Mouse (Mus musculus) Muller cell, postnatal 12 days (primary cell): ENCODE measurements around the gene Gm14412.
"Not testable (repeated sequence)": the region's sequence is repeated elsewhere in the genome, so short reads cannot be mapped to it uniquely, and the experiment has no call there.

Source experiments
- DNase-seq: peaks from one replicate; pipeline ENCODE4 v3.0.0-alpha.2; 2015; ENCODE audit errors: inconsistent ontology term

The Gm14412 gene

DNA sequence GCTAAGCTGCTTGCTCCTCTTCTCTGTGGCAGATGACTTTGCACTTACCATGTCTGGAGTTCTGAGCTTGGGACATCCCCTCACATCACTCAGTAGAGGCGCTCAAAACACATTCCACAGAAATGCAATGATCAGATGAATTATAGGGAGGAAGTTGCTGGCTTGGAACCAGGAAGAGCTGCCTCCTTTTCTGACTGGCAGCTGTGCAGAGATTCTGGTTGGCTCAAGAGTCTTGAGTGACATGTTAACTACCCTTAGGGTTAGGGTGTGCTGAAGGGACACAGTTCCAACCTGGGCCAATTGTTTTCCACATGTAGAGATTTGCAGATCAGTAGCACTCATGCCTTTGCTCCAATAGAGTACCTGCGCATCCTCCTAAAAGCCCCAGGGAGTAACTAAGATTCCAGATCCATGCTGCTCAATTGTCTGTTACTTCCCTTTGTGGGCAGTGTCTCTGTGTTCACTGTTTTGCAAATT lies at the start of gene Gm14412:
TSS of gene Gm14412 (minus strand) at position 51 of the 477 bp plus-strand sequence.
- not testable (repeated sequence) for DNase-seq

DNA sequence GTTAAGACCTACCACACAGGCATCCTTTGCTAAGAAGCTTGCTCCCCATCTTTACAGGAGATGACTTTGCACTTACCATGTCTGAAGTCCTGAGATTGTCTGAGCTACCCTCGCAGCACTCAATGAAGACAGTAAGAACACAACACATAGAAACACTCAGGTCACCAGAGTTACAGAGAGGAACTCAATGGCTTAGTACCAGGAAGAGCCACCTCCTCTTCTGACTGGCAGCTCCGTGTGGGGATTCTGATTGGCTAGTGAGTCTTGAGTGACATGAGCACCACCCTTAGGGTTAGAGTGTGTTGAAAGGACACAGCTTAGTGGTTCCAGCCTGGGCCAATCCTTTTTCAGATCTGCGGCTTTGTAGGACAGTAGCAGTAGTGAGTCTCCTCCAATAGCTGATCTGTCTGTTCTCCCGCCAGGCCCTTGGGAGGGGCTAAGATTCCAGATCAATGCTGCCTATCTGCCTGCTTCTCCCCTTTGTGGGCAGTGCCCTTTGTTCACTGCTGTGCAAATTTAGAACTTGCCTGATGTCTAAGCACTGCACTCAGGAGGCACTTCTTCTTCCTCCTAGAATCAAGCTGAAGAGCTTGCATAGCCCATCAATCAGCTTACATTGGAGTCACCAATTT lies 5.7 kb upstream of the Gm14412 start:
- not testable (repeated sequence) for DNase-seq

DNA sequence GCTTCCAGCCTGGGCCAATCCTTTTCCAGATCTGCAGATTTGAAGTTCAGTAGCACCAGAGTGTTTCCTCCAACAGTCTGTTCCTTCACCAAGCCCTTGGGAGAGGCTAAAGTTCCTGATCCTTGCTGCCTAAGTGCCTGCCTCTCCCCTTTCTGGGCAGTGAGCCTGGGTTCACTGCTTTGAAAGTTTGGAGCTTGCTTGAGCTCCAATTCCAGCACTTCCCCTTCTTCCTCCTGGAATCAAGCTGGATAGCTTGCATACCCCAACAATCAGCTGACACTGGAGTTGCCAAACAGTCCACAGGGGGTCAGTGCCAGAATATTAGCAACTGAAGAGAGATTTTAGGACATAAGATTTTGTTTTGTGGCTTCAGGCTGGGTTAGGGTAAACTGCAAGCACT lies 2.7 kb downstream of the Gm14412 start:
- DNase-seq, result peak; percentile 4

DNA sequence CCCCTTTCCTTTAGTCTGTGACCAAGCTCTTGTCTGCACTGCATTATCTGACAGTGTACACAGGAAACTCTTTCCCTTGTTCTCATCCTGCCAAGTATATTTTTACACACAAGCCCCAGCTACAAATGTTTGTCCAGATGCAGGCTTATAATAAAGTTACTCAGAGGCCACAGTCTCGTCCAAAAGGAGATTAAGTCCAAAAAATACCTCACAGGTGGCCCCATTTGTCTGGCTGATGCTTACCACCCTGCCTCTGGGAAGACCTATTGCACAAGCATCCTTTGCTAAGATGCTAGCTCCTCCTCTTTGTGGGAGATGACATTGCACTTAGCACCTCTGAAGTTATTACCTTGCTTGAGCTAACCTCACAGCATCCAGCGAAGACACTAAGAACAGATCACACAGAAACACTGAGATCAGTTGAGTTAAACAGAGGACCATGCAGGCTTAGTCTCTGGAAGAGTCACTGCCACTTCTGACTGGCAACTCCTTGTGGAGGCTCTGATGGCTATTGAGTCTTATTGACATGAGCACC lies 3.3 kb downstream of the Gm14412 start:
- not testable (repeated sequence) for DNase-seq

DNA sequence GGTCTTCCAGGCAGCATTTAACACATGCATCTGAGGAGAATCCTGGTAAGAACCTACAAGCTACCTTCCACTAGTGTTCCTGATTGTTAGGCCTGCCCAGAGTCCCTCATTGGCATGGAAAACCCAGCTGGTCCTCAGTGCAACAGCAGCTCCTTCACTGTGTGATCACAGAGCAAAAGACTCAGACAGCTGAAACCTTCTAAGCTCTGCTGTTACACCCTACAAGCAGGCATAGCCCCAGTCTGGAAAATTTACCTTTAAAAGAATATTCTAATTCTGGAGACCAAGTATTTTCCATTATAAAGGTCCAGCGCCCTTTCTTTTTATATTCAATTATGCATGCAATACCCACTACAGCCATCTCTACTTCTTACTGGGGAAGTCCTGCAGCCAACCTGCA lies 5.1 kb downstream of the Gm14412 start:
- no peak for DNase-seq

DNA sequence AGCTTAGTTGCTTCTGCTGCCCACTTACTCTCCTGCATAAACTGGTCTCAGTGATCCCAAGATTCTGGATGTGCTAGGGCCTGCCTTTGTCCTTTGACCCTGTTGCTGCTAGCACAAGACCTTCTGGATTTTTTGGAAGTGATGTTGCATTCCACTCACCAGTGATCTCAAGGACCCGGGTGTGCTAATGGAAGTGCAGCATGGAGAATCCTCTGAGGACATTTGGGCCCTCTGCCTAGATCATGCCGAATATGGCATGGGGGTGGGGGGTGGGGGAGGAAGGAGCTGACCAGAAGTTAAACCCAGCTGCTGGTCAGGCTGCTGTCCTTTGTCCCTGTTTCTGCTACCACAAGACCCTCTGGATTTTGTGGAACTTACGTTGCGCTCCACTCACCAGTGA lies 14.5 kb downstream of the Gm14412 start:
- not testable (repeated sequence) for DNase-seq

DNA sequence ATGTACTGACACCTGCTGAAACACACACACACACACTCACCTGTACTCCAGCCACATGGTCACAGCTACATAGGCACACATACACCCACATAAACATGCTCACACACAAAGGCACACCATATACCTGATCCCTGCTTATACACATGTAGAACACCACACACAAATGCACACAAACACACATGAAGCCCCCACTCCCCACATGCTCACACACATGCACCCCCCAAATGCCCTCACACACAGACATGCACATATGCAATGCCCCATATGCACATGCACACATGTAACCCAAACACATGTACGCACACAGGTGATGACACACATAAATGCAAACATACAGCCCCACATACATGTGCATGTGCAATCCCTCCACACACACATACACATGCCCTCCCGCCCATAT lies 19.1 kb downstream of the Gm14412 start:
- DNase-seq, result not testable (repeated sequence)

DNA sequence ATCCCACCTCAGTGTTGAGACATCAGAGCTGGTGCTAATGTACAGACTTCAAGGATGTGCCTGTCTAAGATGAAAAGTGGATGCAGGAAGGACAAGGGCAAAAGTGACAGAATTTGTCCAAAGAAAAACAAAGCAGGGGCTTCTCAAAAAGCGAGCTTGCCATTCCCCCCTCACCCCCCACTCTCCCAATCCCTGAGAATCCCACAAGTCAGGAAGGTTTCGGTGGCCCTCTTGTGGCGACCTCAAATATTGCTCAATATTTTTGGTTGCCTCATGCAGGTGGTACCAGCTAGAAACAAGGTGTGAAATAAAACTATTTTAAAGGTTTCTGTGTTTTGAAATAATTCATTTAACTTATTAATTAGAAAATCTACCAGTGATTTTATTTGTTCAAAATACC lies 40.4 kb downstream of the Gm14412 start:
- DNase-seq, result not testable (repeated sequence)

DNA sequence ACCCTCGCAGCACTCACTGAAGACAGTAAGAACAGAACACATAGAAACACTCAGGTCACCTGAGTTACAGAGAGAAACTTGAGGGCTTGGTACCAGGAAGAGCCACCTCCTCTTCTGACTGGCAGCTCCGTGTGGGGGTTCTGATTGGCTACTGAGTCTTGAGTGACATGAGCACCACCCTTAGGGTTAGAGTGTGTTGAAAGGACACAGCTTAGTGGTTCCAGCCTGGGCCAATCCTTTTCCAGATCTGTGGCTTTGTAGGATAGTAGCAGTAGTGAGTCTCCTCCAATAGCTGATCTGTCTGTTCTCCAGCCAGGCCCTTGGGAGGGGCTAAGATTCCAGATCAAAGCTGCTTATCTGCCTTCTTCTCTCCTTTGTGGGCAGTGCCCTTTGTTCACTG lies 46.4 kb downstream of the Gm14412 start:
- not testable (repeated sequence) for DNase-seq

DNA sequence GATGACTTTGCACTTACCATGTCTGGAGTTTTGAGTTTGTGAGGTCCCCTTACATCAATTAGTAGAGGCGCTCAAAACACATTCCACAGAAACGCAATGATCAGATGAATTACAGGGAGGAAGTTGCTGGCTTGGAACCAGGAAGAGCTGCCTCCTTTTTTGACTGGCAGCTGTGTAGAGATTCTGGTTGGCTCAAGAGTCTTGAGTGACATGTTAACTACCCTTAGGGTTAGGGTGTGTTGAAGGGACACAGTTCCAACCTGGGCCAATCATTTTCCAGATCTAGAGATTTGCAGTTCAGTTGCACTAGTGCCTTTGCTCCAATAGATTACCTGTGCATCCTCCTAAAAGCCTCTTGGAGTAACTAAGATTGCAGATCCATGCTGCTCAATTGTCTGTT lies 51.9 kb downstream of the Gm14412 start:
- not testable (repeated sequence) for DNase-seq

DNA sequence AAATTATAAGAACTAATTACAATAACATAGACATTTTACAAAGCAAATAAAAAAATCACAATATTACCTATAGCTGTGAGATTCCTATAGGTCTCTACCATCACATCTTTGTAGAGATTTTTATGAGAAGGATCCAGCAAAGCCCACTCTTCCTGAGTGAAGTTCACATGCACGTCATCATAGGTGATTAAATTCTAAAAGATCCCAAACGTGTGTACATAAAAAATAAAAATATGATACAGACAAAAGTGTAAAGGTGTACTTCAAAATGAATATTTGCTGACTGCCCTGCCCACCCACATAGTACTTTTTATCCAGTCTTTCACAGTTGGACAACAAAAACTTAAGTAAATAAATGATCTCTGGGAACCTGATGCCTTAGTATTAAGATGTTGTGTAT lies 57.2 kb downstream of the Gm14412 start, which contains the start of gene Gm14409:
TSS of gene Gm14409 (minus strand) at position 101 of the 400 bp plus-strand sequence.
- not testable (repeated sequence) for DNase-seq
